Mouse (Mus musculus): ENCODE measurements at regions not wholly inside any gene's neighbourhood (a gene's known extent, or its start where the extent isn't known, plus 50 kb on each side); places are given as distances from the start of the nearest gene placed in this dataset.
A peak's percentile ranks its signal among the peaks of the same experiment; 100 is the strongest.

MicroRNAs encoded in the stretch of these regions (microRNA counts, 519-probe panel; counts per million panel counts)
- 3,424 counts per million, percentile 94 among the panel's probes with 10 or more counts for microRNA mmu-miR-137

Small RNAs in the stretch of these regions (microRNA-seq; reads per million reads assigned to microRNA genes)
- gene Gm24155 (0.69 reads per million), gene Mir137 (16,826 reads per million, percentile 97 among the genes with 10 or more reads in this experiment)
